Mouse (Mus musculus) kidney, adult 2 months (tissue): ENCODE measurements around the gene Prokr2.
"Not testable (repeated sequence)": the region's sequence is repeated elsewhere in the genome, so short reads cannot be mapped to it uniquely, and the experiment has no call there.

Experiments used
- CTCF ChIP-seq: fragments of 200-500 bp; conservative IDR thresholded peaks from 2 replicates; pipeline ENCODE4 v1.5.1; 2011; ENCODE audit warnings: low read depth, mild to moderate bottlenecking, control low read depth, low read length, moderate library complexity, mixed read lengths; ENCODE audit not compliant: insufficient read depth, insufficient read length
- POLR2A ChIP-seq: fragments of 200-500 bp; IDR thresholded peaks from one replicate; pipeline ENCODE4 v1.6.1; 2011; ENCODE audit warnings: low read depth, low read length, control low read depth

DNA sequence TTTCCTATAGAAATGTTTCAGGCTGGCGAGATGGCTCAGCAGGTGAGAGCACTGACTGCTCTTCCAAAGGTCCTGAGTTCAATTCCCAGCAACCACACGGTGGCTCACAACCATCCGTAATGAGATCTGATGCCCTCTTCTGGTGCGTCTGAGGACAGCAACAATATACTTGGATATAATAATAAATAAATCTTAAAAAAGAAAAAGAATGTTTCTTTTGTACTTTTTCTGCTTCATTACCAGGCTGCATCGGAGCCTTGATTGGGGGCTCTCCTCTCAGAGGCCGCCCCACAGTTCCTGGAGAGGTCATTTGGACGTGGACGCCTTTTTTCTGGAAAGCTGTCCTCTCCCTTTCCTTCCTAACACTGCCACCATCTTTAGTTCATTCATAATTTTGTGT, 71.2 kb downstream of the Prokr2 start:
- not testable (repeated sequence) for TF ChIP-seq CTCF, POLR2A
